31 mouse cellular contexts compared by ENCODE assay signal in genomic region chr12:83989378-83989777, GRCm38 (mm10). TPM values are rescaled to one million over a fixed set of nuclear protein-coding genes. Genes with fewer than 3 reads are reported as not detected.
A peak's percentile ranks its signal among the peaks of the same experiment; 100 is the strongest.
DNase-seq lines count a peak whose midpoint lies in the region; ATAC-seq and TF ChIP-seq lines count a peak whose summit lies in the region.
"Had no signal": no experiment of that assay in that cellular context is flagged by ENCODE, and none has a peak within 500 bp of the region (broad histone marks: within the 10 kb centered on the region; RNA-seq: fewer than 3 reads in every experiment).

No protein-coding gene starts in this region.

- H3K4me1 ChIP-seq in heart, embryonic 14.5 days (ENCODE audit: control insufficient read depth in 2 of 2, insufficient read depth in 2 of 2, low read length in 2 of 2) = peaks cover 9 to 14% of the 10 kb centered on the region in 2 experiments; a peak in 3 of 4 replicates
- H3K4me1 ChIP-seq in midbrain, postnatal 0 days (ENCODE audit: insufficient read depth, low read length) = no peaks in the 10 kb centered on the region
- peaks cover 21% of the 10 kb centered on the region for H3K4me1 ChIP-seq in midbrain, embryonic 10.5 days
- H3K4me1 ChIP-seq in stomach, postnatal 0 days (replicated peaks; ENCODE audit: control insufficient read depth, insufficient read depth) = no peaks in the 10 kb centered on the region

- H3K4me3 ChIP-seq in heart, embryonic 14.5 days (ENCODE audit: control insufficient read depth in 1 of 2, insufficient read depth in 1 of 2, low read depth in 1 of 2, low read length in 2 of 2) = no peak overlapping the region; a peak in 2 of 4 replicates
- no peak overlapping the region for H3K4me3 ChIP-seq in layer of hippocampus, adult 2 months
- H3K4me3 ChIP-seq in midbrain, postnatal 0 days (ENCODE audit: low read depth, low read length) = no peak overlapping the region
- H3K4me3 ChIP-seq in midbrain, embryonic 10.5 days = no peak overlapping the region
- H3K4me3 ChIP-seq in stomach, postnatal 0 days (ENCODE audit: low read depth, low read length) = no peak overlapping the region
- H3K4me3 ChIP-seq: erythroblast, embryonic 14.5 days; forebrain, embryonic 13.5 days had no signal

- DNase-seq in heart, adult 8-10 months (ENCODE audit: low spot score) = no peak
- no peak for DNase-seq in layer of hippocampus, adult 2 months (ENCODE audit: low spot score in 2 of 2)
- no peak for DNase-seq in layer of hippocampus, adult 8-10 months (ENCODE audit: low spot score in 2 of 2)
- no peak for DNase-seq in midbrain, postnatal 0 days (ENCODE audit: low spot score)
- DNase-seq in midbrain, embryonic 10.5 days (ENCODE audit: low spot score) = no peak
- DNase-seq in stomach, postnatal 0 days (ENCODE audit: low spot score) = no peak
- no peak for DNase-seq in right cerebral cortex, adult 18-20 months
- DNase-seq: adrenal gland, postnatal 14 days; cerebellum, adult 11 months; cerebellum, postnatal 10 days; gastrocnemius, postnatal 14 days; liver; lung, adult 18-20 months; midbrain, embryonic 14.5 days; retina, postnatal 1 day; right cerebral cortex, postnatal 4 days had no signal

- peak overlapping the region; percentile 73; the same call in 1 of the 2 replicates for H3K4me2 ChIP-seq in heart, embryonic 14.5 days (ENCODE audit: low read length)
- no peak overlapping the region for H3K4me2 ChIP-seq in midbrain, postnatal 0 days (ENCODE audit: low read depth, low read length, poor library complexity, severe bottlenecking)
- no peak overlapping the region for H3K4me2 ChIP-seq in stomach, postnatal 0 days (replicated peaks; ENCODE audit: low read depth)

- no peak overlapping the region for H3K27ac ChIP-seq in heart, embryonic 14.5 days (replicated peaks in 1 of 2; ENCODE audit: control insufficient read depth in 1 of 2, insufficient read depth in 1 of 2, low read depth in 2 of 2, low read length in 2 of 2)
- no peak overlapping the region for H3K27ac ChIP-seq in layer of hippocampus, adult 2 months
- no peak overlapping the region for H3K27ac ChIP-seq in midbrain, postnatal 0 days (ENCODE audit: low read depth, low read length)
- H3K27ac ChIP-seq in midbrain, embryonic 10.5 days (replicated peaks) = no peak overlapping the region
- H3K27ac ChIP-seq in stomach, postnatal 0 days (replicated peaks) = no peak overlapping the region
- H3K27ac ChIP-seq: embryonic facial prominence, embryonic 12.5 days; forebrain, embryonic 13.5 days; hindbrain, embryonic 13.5 days had no signal

- no peaks in the 10 kb centered on the region for H3K9me3 ChIP-seq in heart, embryonic 14.5 days (ENCODE audit: control insufficient read depth, low read length)
- no peaks in the 10 kb centered on the region for H3K9me3 ChIP-seq in midbrain, postnatal 0 days (ENCODE audit: low read length)
- H3K9me3 ChIP-seq in midbrain, embryonic 10.5 days (replicated peaks) = no peaks in the 10 kb centered on the region
- H3K9me3 ChIP-seq in stomach, postnatal 0 days (ENCODE audit: control insufficient read depth, low read length) = no peaks in the 10 kb centered on the region
- H3K9me3 ChIP-seq: embryonic facial prominence, embryonic 12.5 days; forebrain, embryonic 13.5 days; heart, embryonic 12.5 days; hindbrain, embryonic 13.5 days had no signal

- peaks cover 29% of the 10 kb centered on the region for H3K36me3 ChIP-seq in heart, embryonic 14.5 days (ENCODE audit: control insufficient read depth, insufficient read depth, low read length)
- no peaks in the 10 kb centered on the region for H3K36me3 ChIP-seq in midbrain, postnatal 0 days (ENCODE audit: insufficient read depth, low read length)
- H3K36me3 ChIP-seq in midbrain, embryonic 10.5 days = peaks cover 27% of the 10 kb centered on the region
- peaks cover 4% of the 10 kb centered on the region; the same call in 1 of the 2 replicates for H3K36me3 ChIP-seq in stomach, postnatal 0 days (ENCODE audit: control insufficient read depth, insufficient read depth, low read length)
- H3K36me3 ChIP-seq: embryonic facial prominence, embryonic 12.5 days had no signal

- 94% methylated on average over 4 of the region's 4 CpGs for WGBS in heart, embryonic 14.5 days
- 97% methylated on average over 4 of the region's 4 CpGs for WGBS in midbrain, postnatal 0 days
- WGBS in midbrain, embryonic 10.5 days = 95% methylated on average over 4 of the region's 4 CpGs
- WGBS in stomach, postnatal 0 days = 96% methylated on average over 4 of the region's 4 CpGs

- ATAC-seq in heart, embryonic 14.5 days (ENCODE audit: insufficient number of reproducible peaks, insufficient read depth, low FRiP score, low read depth) = no peak
- no peak for ATAC-seq in midbrain, postnatal 0 days (ENCODE audit: low FRiP score)
- ATAC-seq in stomach, postnatal 0 days (ENCODE audit: low FRiP score, low TSS enrichment) = no peak
- ATAC-seq: activated CD4-positive, CD25-positive, alpha-beta regulatory T cell, adult 4 months; forebrain, embryonic 13.5 days; Patski had no signal

- TF ChIP-seq EP300 in stomach, postnatal 0 days (optimal IDR thresholded peaks at IDR 0.05) = no peak

- no peaks in the 10 kb centered on the region for H3K27me3 ChIP-seq in heart, embryonic 14.5 days (ENCODE audit: control insufficient read depth, insufficient read depth, low read length)
- H3K27me3 ChIP-seq in midbrain, postnatal 0 days (ENCODE audit: insufficient read depth, low read length) = no peaks in the 10 kb centered on the region
- H3K27me3 ChIP-seq in midbrain, embryonic 10.5 days (ENCODE audit: low read depth, poor library complexity, severe bottlenecking) = 0 out of 2 replicates have a peak, but pooled peaks cover 5% of the 10 kb centered on the region
- H3K27me3 ChIP-seq in stomach, postnatal 0 days (ENCODE audit: control insufficient read depth, insufficient read depth, low read length) = no peaks in the 10 kb centered on the region
- H3K27me3 ChIP-seq: embryonic facial prominence, embryonic 12.5 days; forebrain, embryonic 13.5 days; heart, embryonic 12.5 days; hindbrain, embryonic 13.5 days; Patski had no signal

- no peak overlapping the region for H3K9ac ChIP-seq in heart, embryonic 14.5 days (ENCODE audit: low read length)
- H3K9ac ChIP-seq in midbrain, postnatal 0 days (replicated peaks; ENCODE audit: low read length, poor library complexity, severe bottlenecking) = no peak overlapping the region
- no peak overlapping the region for H3K9ac ChIP-seq in stomach, postnatal 0 days (ENCODE audit: low read length)
- H3K9ac ChIP-seq: embryonic facial prominence, embryonic 12.5 days; forebrain, embryonic 13.5 days; heart, embryonic 12.5 days had no signal

- TF ChIP-seq CTCF in layer of hippocampus, adult 2 months (conservative IDR thresholded peaks at IDR 0.05) = peak; percentile 51
- peak; percentile 38 for TF ChIP-seq CTCF in midbrain, postnatal 0 days (IDR thresholded peaks at IDR 0.05)
- peak; percentile 47 for TF ChIP-seq CTCF in stomach, postnatal 0 days (IDR thresholded peaks at IDR 0.05; ENCODE audit: low read depth)

RNA-seq across cellular contexts. Expression of gene Acot2, which starts 1.7 kb away (rescaled TPM):
- 79.5 and 81.2 TPM in 2 replicates for polyA plus RNA-seq in heart, embryonic 14.5 days (2014; fragmentation: Nextera tagmentation; extraction: Ambion mirVana)
- total RNA-seq in heart, adult 8-10 months (2022) = 100 to 1,000 TPM; 102 to 134 (median 110) TPM
- 10 to 100 TPM; 16.2 to 18.1 TPM for total RNA-seq in layer of hippocampus, adult 2 months (2021)
- 10 to 100 TPM; 13.3 to 15.7 (median 14.6) TPM for total RNA-seq in layer of hippocampus, adult 8-10 months (2022)
- 16.7 and 20.7 TPM in 2 replicates for total RNA-seq in midbrain, postnatal 0 days (2014; rRNA removed)
- 22.1 and 26.0 TPM in 2 replicates for polyA plus RNA-seq in midbrain, postnatal 0 days (2015; fragmentation: Nextera tagmentation; extraction: Ambion mirVana)
- polyA plus RNA-seq in midbrain, embryonic 10.5 days (2016; fragmentation: Nextera tagmentation; extraction: Ambion mirVana) = 20.1 and 21.1 TPM in 2 replicates
- 45.6 and 47.2 TPM in 2 replicates for polyA plus RNA-seq in stomach, postnatal 0 days (2015; fragmentation: Nextera tagmentation; extraction: Ambion mirVana)

RNA-seq across cellular contexts. Expression of gene Heatr4, which starts 4.7 kb away (rescaled TPM):
- not detected in 2 replicates for polyA plus RNA-seq in heart, embryonic 14.5 days (2014; fragmentation: Nextera tagmentation; extraction: Ambion mirVana)
- total RNA-seq in heart, adult 8-10 months (2022) = not detected
- not detected for total RNA-seq in layer of hippocampus, adult 2 months (2021)
- total RNA-seq in layer of hippocampus, adult 8-10 months (2022) = under 1 TPM in 2 of 4 experiments, not detected in 2; 0.11 to 0.14 TPM
- 0.05 TPM in 1 of 2 replicates, not detected in the other for total RNA-seq in midbrain, postnatal 0 days (2014; rRNA removed)
- 0.10 TPM in 1 of 2 replicates, not detected in the other for polyA plus RNA-seq in midbrain, postnatal 0 days (2015; fragmentation: Nextera tagmentation; extraction: Ambion mirVana)
- polyA plus RNA-seq in midbrain, embryonic 10.5 days (2016; fragmentation: Nextera tagmentation; extraction: Ambion mirVana) = not detected in 2 replicates
- polyA plus RNA-seq in stomach, postnatal 0 days (2015; fragmentation: Nextera tagmentation; extraction: Ambion mirVana) = 0.06 TPM in 1 of 2 replicates, not detected in the other
- total RNA-seq: adrenal gland, postnatal 14 days; gastrocnemius, postnatal 14 days; layer of hippocampus, postnatal 25 days; left cerebral cortex, postnatal 25 days; megakaryocyte progenitor cell, adult 5-6 weeks had no signal
- polyA plus RNA-seq: activated CD4-positive, CD25-positive, alpha-beta regulatory T cell, adult 4 months; C2C12; embryonic facial prominence, embryonic 12.5 days; erythroblast, embryonic 14.5 days; heart, embryonic 12.5 days; hindbrain, embryonic 13.5 days; intestine, embryonic 14.5 days; kidney, embryonic 14.5 days; large intestine, adult 2 months; midbrain, embryonic 14.5 days; Patski had no signal

RNA-seq across cellular contexts. Expression of gene Acot1, which starts 19.9 kb away (rescaled TPM):
- polyA plus RNA-seq in heart, embryonic 14.5 days (2014; fragmentation: Nextera tagmentation; extraction: Ambion mirVana) = 30.0 and 31.9 TPM in 2 replicates
- 10 to 100 TPM; 29.0 to 59.1 (median 44.3) TPM for total RNA-seq in heart, adult 8-10 months (2022)
- 10 to 100 TPM; 27.0 to 28.3 TPM for total RNA-seq in layer of hippocampus, adult 2 months (2021)
- 10 to 100 TPM; 21.5 to 25.1 (median 24.2) TPM for total RNA-seq in layer of hippocampus, adult 8-10 months (2022)
- 117 and 120 TPM in 2 replicates for total RNA-seq in midbrain, postnatal 0 days (2014; rRNA removed)
- 114 and 120 TPM in 2 replicates for polyA plus RNA-seq in midbrain, postnatal 0 days (2015; fragmentation: Nextera tagmentation; extraction: Ambion mirVana)
- 46.6 and 52.5 TPM in 2 replicates for polyA plus RNA-seq in midbrain, embryonic 10.5 days (2016; fragmentation: Nextera tagmentation; extraction: Ambion mirVana)
- 135 and 144 TPM in 2 replicates for polyA plus RNA-seq in stomach, postnatal 0 days (2015; fragmentation: Nextera tagmentation; extraction: Ambion mirVana)
- polyA plus RNA-seq: activated CD4-positive, CD25-positive, alpha-beta regulatory T cell, adult 4 months had no signal

RNA-seq across cellular contexts. Expression of gene Riox1, which starts 39.0 kb away (rescaled TPM):
- polyA plus RNA-seq in heart, embryonic 14.5 days (2014; fragmentation: Nextera tagmentation; extraction: Ambion mirVana) = 7.8 and 9.2 TPM in 2 replicates
- total RNA-seq in heart, adult 8-10 months (2022) = 1 to 10 TPM; 4.3 to 5.9 (median 4.7) TPM
- 10 to 100 TPM; 15.0 to 15.7 TPM for total RNA-seq in layer of hippocampus, adult 2 months (2021)
- 10 to 100 TPM; 13.9 to 17.7 (median 15.1) TPM for total RNA-seq in layer of hippocampus, adult 8-10 months (2022)
- total RNA-seq in midbrain, postnatal 0 days (2014; rRNA removed) = 25.3 and 27.8 TPM in 2 replicates
- polyA plus RNA-seq in midbrain, postnatal 0 days (2015; fragmentation: Nextera tagmentation; extraction: Ambion mirVana) = 10.4 and 12.6 TPM in 2 replicates
- 13.7 and 15.5 TPM in 2 replicates for polyA plus RNA-seq in midbrain, embryonic 10.5 days (2016; fragmentation: Nextera tagmentation; extraction: Ambion mirVana)
- 6.9 and 9.9 TPM in 2 replicates for polyA plus RNA-seq in stomach, postnatal 0 days (2015; fragmentation: Nextera tagmentation; extraction: Ambion mirVana)

RNA-seq across cellular contexts. Expression of gene Acot4, which starts 48.8 kb away (rescaled TPM):
- polyA plus RNA-seq in heart, embryonic 14.5 days (2014; fragmentation: Nextera tagmentation; extraction: Ambion mirVana) = 0.30 and 0.32 TPM in 2 replicates
- total RNA-seq in heart, adult 8-10 months (2022) = 1 to 10 TPM in 3 of 4 experiments, under 1 TPM in 1; 0.73 to 1.5 (median 1.3) TPM
- total RNA-seq in layer of hippocampus, adult 2 months (2021) = 1 to 10 TPM; 3.2 to 3.4 TPM
- total RNA-seq in layer of hippocampus, adult 8-10 months (2022) = 1 to 10 TPM; 2.2 to 3.3 (median 2.7) TPM
- total RNA-seq in midbrain, postnatal 0 days (2014; rRNA removed) = 0.33 and 1.7 TPM in 2 replicates
- 0.84 and 1.3 TPM in 2 replicates for polyA plus RNA-seq in midbrain, postnatal 0 days (2015; fragmentation: Nextera tagmentation; extraction: Ambion mirVana)
- polyA plus RNA-seq in midbrain, embryonic 10.5 days (2016; fragmentation: Nextera tagmentation; extraction: Ambion mirVana) = 0.06 and 0.21 TPM in 2 replicates
- polyA plus RNA-seq in stomach, postnatal 0 days (2015; fragmentation: Nextera tagmentation; extraction: Ambion mirVana) = 1.2 and 1.3 TPM in 2 replicates
- polyA plus RNA-seq: activated CD4-positive, CD25-positive, alpha-beta regulatory T cell, adult 4 months had no signal
